Mouse (Mus musculus) CH12.LX (cell line): ENCODE data around the gene Klf7. TPM values are rescaled to one million over a fixed set of nuclear protein-coding genes. Genes with fewer than 3 reads are reported as not detected.

ENCODE experiments used
- DNase-seq: peaks from one replicate; pipeline ENCODE4 v3.0.0-alpha.2; 2013; ENCODE audit errors: extremely low read depth
- H3K27ac ChIP-seq: 2 replicates; pipeline ENCODE4 v1.5.1; 2012; ENCODE audit warnings: low read depth, mild to moderate bottlenecking, control low read depth, moderate library complexity; ENCODE audit not compliant: insufficient read depth
- H3K27me3 ChIP-seq: replicated peaks from 2 replicates; pipeline ENCODE3; 2012; ENCODE audit warnings: inconsistent platforms
- H3K36me3 ChIP-seq, 2 experiments: replicated peaks in 1 of 2; 2 replicates each; pipeline versions ENCODE3 to v1.6.1; 2012; ENCODE audit warnings: inconsistent platforms in 1 of 2, low read length in 1 of 2, mild to moderate bottlenecking in 1 of 2, mixed read lengths in 1 of 2, moderate library complexity in 1 of 2; ENCODE audit not compliant: control insufficient read depth in 1 of 2, insufficient read depth in 1 of 2
- H3K4me1 ChIP-seq, 2 experiments: 2 replicates each; pipeline ENCODE4 v1.6.1; 2012; ENCODE audit warnings: inconsistent platforms in 1 of 2, moderate library complexity in 1 of 2; ENCODE audit not compliant: insufficient read depth in 2 of 2, control insufficient read depth in 1 of 2
- H3K4me2 ChIP-seq: 2 replicates; pipeline ENCODE4 v1.6.1; 2012; ENCODE audit warnings: low read depth, mild to moderate bottlenecking, control low read depth; ENCODE audit not compliant: poor library complexity, insufficient read depth, severe bottlenecking
- H3K4me3 ChIP-seq, 3 experiments: fragments of 150-350 bp in 1 of 3; sonication (generic) in 1 of 3; replicated peaks in 1 of 3; 2 replicates each; pipeline versions ENCODE3 to v1.5.1; 2011 to 2012; ENCODE audit warnings: low read depth in 2 of 3, low read length in 2 of 3, mild to moderate bottlenecking in 2 of 3, moderate library complexity in 2 of 3, control low read depth in 1 of 3, improper control_type of control experiment in 1 of 3, inconsistent platforms in 1 of 3, mixed read lengths in 1 of 3; ENCODE audit not compliant: poor library complexity in 1 of 3
- H3K79me2 ChIP-seq: replicated peaks from 2 replicates; pipeline ENCODE4 v1.6.1; 2012; ENCODE audit warnings: mild to moderate bottlenecking, moderate library complexity; ENCODE audit not compliant: control insufficient read depth, poor library complexity, insufficient read depth, severe bottlenecking; ENCODE audit errors: extremely low read depth
- H3K9ac ChIP-seq: 2 replicates; pipeline ENCODE4 v1.6.1; 2012; ENCODE audit warnings: low read depth, mild to moderate bottlenecking, control low read depth, moderate library complexity; ENCODE audit not compliant: insufficient read depth
- H3K9me3 ChIP-seq: replicated peaks from 2 replicates; pipeline ENCODE3; 2012; ENCODE audit warnings: low read length, inconsistent platforms, mixed read lengths
- BHLHE40 ChIP-seq: IDR thresholded peaks from 2 replicates; pipeline ENCODE4 v1.6.1; 2011; ENCODE audit warnings: mild to moderate bottlenecking, low read depth, low read length, improper control_type of control experiment
- CHD2 ChIP-seq: IDR thresholded peaks from 2 replicates; pipeline ENCODE4 v1.6.1; 2011; ENCODE audit warnings: low read length, improper control_type of control experiment
- CTCF ChIP-seq, 2 experiments: IDR thresholded peaks in 1 of 2; conservative IDR thresholded peaks in 1 of 2; 2 replicates each; pipeline ENCODE4 v1.5.1; 2011 to 2012; ENCODE audit warnings: low read depth in 2 of 2, low read length in 2 of 2, improper control_type of control experiment in 1 of 2, inconsistent platforms in 1 of 2, mild to moderate bottlenecking in 1 of 2, moderate library complexity in 1 of 2
- ELF1 ChIP-seq: IDR thresholded peaks from 2 replicates; pipeline ENCODE4 v1.6.1; 2014; ENCODE audit warnings: low read depth, mild to moderate bottlenecking, inconsistent platforms, low read length, improper control_type of control experiment
- EP300 ChIP-seq: IDR thresholded peaks from 2 replicates; pipeline ENCODE4 v1.6.1; 2011; ENCODE audit warnings: low read length, improper control_type of control experiment
- ETS1 ChIP-seq: conservative IDR thresholded peaks from 2 replicates; pipeline ENCODE4 v1.6.1; 2012; ENCODE audit warnings: low read depth, mild to moderate bottlenecking, inconsistent platforms, low read length, improper control_type of control experiment, moderate library complexity
- HCFC1 ChIP-seq: IDR thresholded peaks from 2 replicates; pipeline ENCODE4 v1.6.1; 2012; ENCODE audit warnings: low read depth, mild to moderate bottlenecking, inconsistent platforms, low read length, improper control_type of control experiment
- IRF4 ChIP-seq: IDR thresholded peaks from 2 replicates; pipeline ENCODE4 v1.6.1; 2014; ENCODE audit warnings: low read depth, mild to moderate bottlenecking, inconsistent platforms, low read length, improper control_type of control experiment
- JUN ChIP-seq: IDR thresholded peaks from 2 replicates; pipeline ENCODE4 v1.6.1; 2011; ENCODE audit warnings: low read depth, mild to moderate bottlenecking, low read length, improper control_type of control experiment, moderate library complexity; ENCODE audit not compliant: insufficient read depth
- KAT2A ChIP-seq: IDR thresholded peaks from 2 replicates; pipeline ENCODE4 v1.6.1; 2012; ENCODE audit warnings: low read length, improper control_type of control experiment, inconsistent platforms; ENCODE audit not compliant: insufficient replicate concordance
- MAFK ChIP-seq: IDR thresholded peaks from 2 replicates; pipeline ENCODE4 v1.6.1; 2011; ENCODE audit warnings: low read length, improper control_type of control experiment; ENCODE audit not compliant: insufficient replicate concordance
- MAX ChIP-seq: IDR thresholded peaks from 2 replicates; pipeline ENCODE4 v1.6.1; 2011; ENCODE audit warnings: low read length, improper control_type of control experiment
- MEF2A ChIP-seq: IDR thresholded peaks from 2 replicates; pipeline ENCODE4 v1.6.1; 2014; ENCODE audit warnings: low read depth, mild to moderate bottlenecking, inconsistent platforms, low read length, improper control_type of control experiment, borderline replicate concordance
- NRF1 ChIP-seq: IDR thresholded peaks from 2 replicates; pipeline ENCODE4 v1.6.1; 2014; ENCODE audit warnings: low read depth, mild to moderate bottlenecking, inconsistent platforms, low read length, improper control_type of control experiment, moderate library complexity
- POLR2A ChIP-seq: IDR thresholded peaks from 2 replicates; pipeline ENCODE4 v1.6.1; 2011; ENCODE audit warnings: low read depth, mild to moderate bottlenecking, improper control_type of control experiment, low read length
- POLR2AphosphoS2 ChIP-seq: IDR thresholded peaks from 2 replicates; pipeline ENCODE4 v1.6.1; 2011; ENCODE audit warnings: low read depth, low read length, improper control_type of control experiment
- RAD21 ChIP-seq: IDR thresholded peaks from 2 replicates; pipeline ENCODE4 v1.6.1; 2011; ENCODE audit warnings: low read depth, mild to moderate bottlenecking, low read length, improper control_type of control experiment, moderate library complexity
- RCOR1 ChIP-seq: conservative IDR thresholded peaks from 2 replicates; pipeline ENCODE4 v1.6.1; 2012; ENCODE audit warnings: low read depth, mild to moderate bottlenecking, inconsistent platforms, low read length, improper control_type of control experiment
- SIN3A ChIP-seq: IDR thresholded peaks from 2 replicates; pipeline ENCODE4 v1.6.1; 2012; ENCODE audit warnings: low read length, improper control_type of control experiment, inconsistent platforms
- SMC3 ChIP-seq: IDR thresholded peaks from 2 replicates; pipeline ENCODE4 v1.6.1; 2011; ENCODE audit warnings: low read depth, low read length, improper control_type of control experiment
- TBP ChIP-seq: conservative IDR thresholded peaks from 2 replicates; pipeline ENCODE4 v1.6.1; 2011; ENCODE audit warnings: low read depth, low read length, improper control_type of control experiment
- TCF12 ChIP-seq: IDR thresholded peaks from 2 replicates; pipeline ENCODE4 v1.6.1; 2014; ENCODE audit warnings: low read depth, mild to moderate bottlenecking, inconsistent platforms, low read length, improper control_type of control experiment
- UBTF ChIP-seq: IDR thresholded peaks from 2 replicates; pipeline ENCODE4 v1.6.1; 2012; ENCODE audit warnings: low read depth, mild to moderate bottlenecking, inconsistent platforms, low read length, improper control_type of control experiment, moderate library complexity
- USF1 ChIP-seq: IDR thresholded peaks from 2 replicates; pipeline ENCODE4 v1.6.1; 2014; ENCODE audit warnings: low read depth, mild to moderate bottlenecking, inconsistent platforms, low read length, improper control_type of control experiment
- ZC3H11A ChIP-seq: IDR thresholded peaks from 2 replicates; pipeline ENCODE4 v1.6.1; 2012; ENCODE audit warnings: low read depth, mild to moderate bottlenecking, inconsistent platforms, low read length, improper control_type of control experiment
- ZKSCAN1 ChIP-seq: IDR thresholded peaks from 2 replicates; pipeline ENCODE4 v1.6.1; 2012; ENCODE audit warnings: low read depth, inconsistent platforms, low read length, improper control_type of control experiment, borderline replicate concordance
- ZMIZ1 ChIP-seq: IDR thresholded peaks from 2 replicates; pipeline ENCODE4 v1.6.1; 2012; ENCODE audit warnings: low read depth, mild to moderate bottlenecking, inconsistent platforms, low read length, improper control_type of control experiment
- ZNF384 ChIP-seq: IDR thresholded peaks from 2 replicates; pipeline ENCODE4 v1.6.1; 2012; ENCODE audit warnings: low read depth, low read length, improper control_type of control experiment, inconsistent platforms
- dilution Hi-C: fragments of 300-500 bp; cut with MboI; formaldehyde crosslinking; loops from 2 replicates; pipeline ENCODE4 v1.14.3; 2020; ENCODE audit warnings: low sequenced_read_pairs; ENCODE audit not compliant: extremely low pct_unique_long_range_greater_than_20kb, extremely low pct_ligation_motif_present
- in situ Hi-C: fragments of 300-500 bp; cut with MboI; formaldehyde crosslinking; loops from 3 replicates; pipeline ENCODE4 v1.14.3; 2019; ENCODE audit warnings: low sequenced_read_pairs, low pct_ligation_motif_present, low pct_unique_long_range_greater_than_20kb, mixed read lengths
- polyA plus RNA-seq: library from polyadenylated mRNA; unstranded; fragments of >175 nt; gene quantifications from 2 replicates; pipeline ENCODE4 v1.2.1, GENCODE M21; 2012; ENCODE audit warnings: low read depth; ENCODE audit not compliant: insufficient read length
- total RNA-seq, 2 experiments: library from RNA; depleted of rRNA; stranded (reverse); fragments of 300-350 nt in 1 of 2; fragments of >200 nt in 1 of 2; gene quantifications; 2 replicates each; pipeline ENCODE4 v1.2.3; 2012 to 2014

The Klf7 gene
- total and polyA plus RNA-seq, 3 experiments, result 4.3 to 6.5 (median 6.2) TPM

- Histone ChIP-seq H3K4me3 (no peak overlapping the region), H3K27me3 (no peaks in the 10 kb centered on the region), H3K79me2 (no peaks in the 10 kb centered on the region), H3K4me2 (no peak overlapping the region), H3K9ac (no peak overlapping the region), H3K4me1 (peaks cover 18 to 55% of the 10 kb centered on the region in 2 experiments), H3K27ac (no peak overlapping the region), H3K9me3 (no peaks in the 10 kb centered on the region), H3K36me3 (peaks cover 3 to 28% of the 10 kb centered on the region in 2 experiments)
- no peak for DNase-seq
- TF ChIP-seq POLR2A (no peak), SIN3A (no peak), EP300 (no peak), ZNF384 (no peak), SMC3 (no peak), KAT2A (no peak), ETS1 (no peak), NRF1 (no peak), POLR2AphosphoS2 (no peak), MAFK (no peak), ZKSCAN1 (no peak), ZMIZ1 (no peak), TCF12 (no peak), ZC3H11A (no peak), MAX (no peak), RCOR1 (no peak), JUN (no peak), BHLHE40 (no peak), UBTF (no peak), RAD21 (no peak)
- dilution Hi-C loops, result no loop called here
- in situ Hi-C loops, result no loop called here
Observed at GRCm38 (mm10) chr1:64046087-64046801, 75.8 kb downstream of the Klf7 start.

DNA sequence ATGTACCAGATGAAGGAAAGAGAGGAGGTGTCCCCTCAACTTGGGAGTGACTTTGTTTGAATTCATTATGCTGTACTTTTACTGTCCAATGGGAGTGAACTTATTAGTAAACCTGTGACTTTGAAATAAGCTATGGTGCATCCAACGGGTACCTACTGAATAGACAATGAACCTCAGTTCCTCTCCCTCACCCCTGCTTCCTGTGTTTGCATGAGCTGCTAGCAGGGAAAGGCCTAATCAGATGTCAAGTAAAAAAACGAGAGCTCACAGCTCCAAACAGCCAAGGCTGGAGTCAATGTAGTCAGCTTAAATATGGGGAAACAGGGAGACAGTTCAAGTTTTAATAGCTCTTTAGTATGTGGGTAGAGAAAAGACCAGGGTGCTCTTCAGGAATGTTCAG lies 77.5 kb downstream of the Klf7 start:
- peaks cover 16 to 43% of the 10 kb centered on the region in 2 experiments for H3K36me3 ChIP-seq
- TF ChIP-seq SIN3A (no peak), ZMIZ1 (no peak), HCFC1 (no peak), ELF1 (no peak), CTCF (conservative IDR thresholded peaks at IDR 0.05 in 1 of 2, IDR thresholded peaks at IDR 0.05 in 1 of 2; ENCODE audit: low read depth in 2 of 2, low read length in 2 of 2) (no peak), MAFK (no peak), MEF2A (no peak), ZKSCAN1 (no peak), CHD2 (no peak), TBP (no peak), POLR2A (no peak), SMC3 (no peak), RCOR1 (no peak), ETS1 (no peak), KAT2A (no peak), USF1 (no peak), IRF4 (no peak)
- TF ChIP-seq, all 38 proteins: peak for 0
- no peaks in the 10 kb centered on the region for H3K79me2 ChIP-seq
- no peak overlapping the region for H3K4me2 ChIP-seq
- H3K9ac ChIP-seq, result no peak overlapping the region
- H3K4me1 ChIP-seq, result peaks cover 18 to 55% of the 10 kb centered on the region in 2 experiments
- in situ Hi-C loops (no loop called here), dilution Hi-C loops (no loop called here)
- peak; percentile 16 for DNase-seq
- H3K27me3 ChIP-seq, result no peaks in the 10 kb centered on the region
- H3K4me3 ChIP-seq, result no peak overlapping the region
- H3K9me3 ChIP-seq, result no peaks in the 10 kb centered on the region
- no peak overlapping the region for H3K27ac ChIP-seq
